Comparison of ENCODE assay signal across 17 mouse cellular contexts in genomic region chr9:110999856-111000255, GRCm38 (mm10). TPM values are rescaled to one million over a fixed set of nuclear protein-coding genes. Genes with fewer than 3 reads are reported as not detected.
DNase-seq lines count a peak whose midpoint lies in the region; ATAC-seq and TF ChIP-seq lines count a peak whose summit lies in the region.
"Had no signal": no experiment of that assay in that cellular context is flagged by ENCODE, and none has a peak within 500 bp of the region (broad histone marks: within the 10 kb centered on the region; RNA-seq: fewer than 3 reads in every experiment).

No protein-coding gene starts in this region.

- H3K4me2 ChIP-seq in midbrain, embryonic 13.5 days (replicated peaks), result no peak overlapping the region
- H3K4me2 ChIP-seq: embryonic facial prominence, embryonic 13.5 days had no signal

- intact Hi-C loops in gastrocnemius, adult 2 months (cut with DNase I), result loop anchor here (5.0 kb wide), 1 partner anchor 162 kb away; no protein-coding TSS in a partner anchor

- peak; percentile 52 for DNase-seq in gastrocnemius, adult 2 months
- DNase-seq in gastrocnemius, postnatal 4 days (ENCODE audit: low spot score in 2 of 2), result no peak
- DNase-seq in 3T3-L1 (ENCODE audit: low read depth, low spot score), result peak; percentile 9
- peak; percentile 41 for DNase-seq in heart, adult 8-10 months (ENCODE audit: low spot score)
- DNase-seq in lung, adult 18-20 months, result peak; percentile 81 to 87
- no peak for DNase-seq in right cerebral cortex, postnatal 25 days
- DNase-seq in gastrocnemius, postnatal 10 days, result no peak
- DNase-seq: cerebellum, postnatal 14 days; liver, postnatal 0 days; midbrain, embryonic 14.5 days; right cerebral cortex, postnatal 4 days had no signal

- 85% methylated on average over 10 of the region's 10 CpGs for whole genome bisulfite sequencing in midbrain, embryonic 13.5 days

- ATAC-seq in midbrain, embryonic 13.5 days, result no peak
- ATAC-seq: liver, postnatal 0 days had no signal

- no peaks in the 10 kb centered on the region for H3K27me3 ChIP-seq in midbrain, embryonic 13.5 days
- H3K27me3 ChIP-seq: embryonic facial prominence, embryonic 13.5 days had no signal

- H3K36me3 ChIP-seq in midbrain, embryonic 13.5 days, result no peaks in the 10 kb centered on the region
- H3K36me3 ChIP-seq: embryonic facial prominence, embryonic 13.5 days had no signal

- peak overlapping the region; percentile 59; the same call in 1 of the 2 replicates for H3K27ac ChIP-seq in gastrocnemius, adult 2 months
- H3K27ac ChIP-seq in midbrain, embryonic 13.5 days, result no peak overlapping the region
- H3K27ac ChIP-seq: embryonic facial prominence, embryonic 13.5 days had no signal

- H3K9me3 ChIP-seq in midbrain, embryonic 13.5 days, result no peaks in the 10 kb centered on the region
- H3K9me3 ChIP-seq: embryonic facial prominence, embryonic 13.5 days had no signal

- H3K4me3 ChIP-seq in gastrocnemius, adult 2 months, result no peak overlapping the region
- H3K4me3 ChIP-seq in midbrain, embryonic 13.5 days (replicated peaks), result no peak overlapping the region
- H3K4me3 ChIP-seq: embryonic facial prominence, embryonic 13.5 days had no signal

- TF ChIP-seq CTCF in gastrocnemius, adult 2 months (IDR thresholded peaks at IDR 0.05), result no peak

- 0 out of 2 replicates have a peak, but pooled peaks cover under 1% of the 10 kb centered on the region for H3K4me1 ChIP-seq in midbrain, embryonic 13.5 days (replicated peaks)
- H3K4me1 ChIP-seq: embryonic facial prominence, embryonic 13.5 days had no signal

- no peak overlapping the region for H3K9ac ChIP-seq in midbrain, embryonic 13.5 days (replicated peaks)
- H3K9ac ChIP-seq: embryonic facial prominence, embryonic 13.5 days; liver, postnatal 0 days had no signal

RNA-seq across cellular contexts. Expression of gene Rtp3, which starts 9.5 kb away (rescaled TPM):
- total RNA-seq in gastrocnemius, adult 2 months (2021), result 1 to 10 TPM; 1.1 to 1.2 TPM
- total RNA-seq in gastrocnemius, postnatal 4 days (2021), result 1 to 10 TPM in 1 of 2 experiments, under 1 TPM in 1; 0.93 to 1.1 TPM
- total RNA-seq in heart, adult 8-10 months (2022), result 1 to 10 TPM; 2.6 to 4.8 (median 3.7) TPM
- under 1 TPM; 0.92 to 0.93 TPM for total RNA-seq in gastrocnemius, postnatal 10 days (2021)
- not detected in 2 replicates for polyA plus RNA-seq in midbrain, embryonic 13.5 days (2015; fragmentation: Nextera tagmentation; extraction: Ambion mirVana)
- polyA plus RNA-seq: C2C12; midbrain, embryonic 14.5 days; neural tube, embryonic 14.5 days had no signal

RNA-seq across cellular contexts. Expression of gene Ltf, which starts 19.2 kb away (rescaled TPM):
- not detected for total RNA-seq in gastrocnemius, adult 2 months (2021)
- total RNA-seq in gastrocnemius, postnatal 4 days (2021), result 1 to 10 TPM; 1.2 to 3.6 TPM
- total RNA-seq in heart, adult 8-10 months (2022), result 1 to 10 TPM in 1 of 4 experiments, not detected in 3; 6.7 TPM
- 10 to 100 TPM in 1 of 2 experiments, 1 to 10 TPM in 1; 1.1 to 10.1 TPM for total RNA-seq in gastrocnemius, postnatal 10 days (2021)
- polyA plus RNA-seq in midbrain, embryonic 13.5 days (2015; fragmentation: Nextera tagmentation; extraction: Ambion mirVana), result 0.54 and 0.61 TPM in 2 replicates
- polyA plus RNA-seq: C2C12 had no signal

RNA-seq across cellular contexts. Expression of gene Lrrc2, which starts 48.5 kb away (rescaled TPM):
- 10 to 100 TPM; 75.0 to 80.8 TPM for total RNA-seq in gastrocnemius, adult 2 months (2021)
- 10 to 100 TPM in 1 of 2 experiments, 1 to 10 TPM in 1; 8.8 to 13.3 TPM for total RNA-seq in gastrocnemius, postnatal 4 days (2021)
- total RNA-seq in heart, adult 8-10 months (2022), result 100 to 1,000 TPM; 286 to 346 (median 321) TPM
- total RNA-seq in gastrocnemius, postnatal 10 days (2021), result 10 to 100 TPM; 10.6 to 13.7 TPM
- polyA plus RNA-seq in midbrain, embryonic 13.5 days (2015; fragmentation: Nextera tagmentation; extraction: Ambion mirVana), result 0.30 and 0.71 TPM in 2 replicates

RNA-seq across cellular contexts. Expression of gene Tdgf1, which starts 53.9 kb away (rescaled TPM):
- total RNA-seq in gastrocnemius, adult 2 months (2021), result not detected
- not detected for total RNA-seq in gastrocnemius, postnatal 4 days (2021)
- not detected for total RNA-seq in heart, adult 8-10 months (2022)
- not detected for total RNA-seq in gastrocnemius, postnatal 10 days (2021)
- not detected in 2 replicates for polyA plus RNA-seq in midbrain, embryonic 13.5 days (2015; fragmentation: Nextera tagmentation; extraction: Ambion mirVana)
- polyA plus RNA-seq: brain, embryonic 14.5 days; C2C12; heart, postnatal 0 days; liver, postnatal 0 days; midbrain, embryonic 14.5 days had no signal

RNA-seq across cellular contexts. Expression of gene Ccrl2, which starts 57.5 kb away (rescaled TPM):
- total RNA-seq in gastrocnemius, adult 2 months (2021), result 1 to 10 TPM; 3.1 to 4.0 TPM
- total RNA-seq in gastrocnemius, postnatal 4 days (2021), result 1 to 10 TPM; 1.4 to 1.8 TPM
- total RNA-seq in heart, adult 8-10 months (2022), result 10 to 100 TPM in 3 of 4 experiments, 1 to 10 TPM in 1; 8.5 to 13.7 (median 10.8) TPM
- 1 to 10 TPM; 4.7 to 4.8 TPM for total RNA-seq in gastrocnemius, postnatal 10 days (2021)
- polyA plus RNA-seq in midbrain, embryonic 13.5 days (2015; fragmentation: Nextera tagmentation; extraction: Ambion mirVana), result 1.8 and 2.1 TPM in 2 replicates
- polyA plus RNA-seq: C2C12 had no signal

Comparison
In these comparisons a context has a peak if more than half of its experiments do, and no peak if none do; other contexts are left out.
1. DNase-seq: peak in gastrocnemius, adult 2 months (single experiment), 3T3-L1 (single experiment), heart, adult 8-10 months (single experiment) and lung, adult 18-20 months (2 of 2); none in gastrocnemius, postnatal 4 days (0 of 2), right cerebral cortex, postnatal 25 days (single experiment) and gastrocnemius, postnatal 10 days (single experiment).
2. RNA of gene Lrrc2, which starts 48.5 kb away (total RNA-seq): 286 to 346 TPM in heart, adult 8-10 months and 75.0 to 80.8 TPM in gastrocnemius, adult 2 months; 10.6 to 13.7 TPM in gastrocnemius, postnatal 10 days and 8.8 to 13.3 TPM in gastrocnemius, postnatal 4 days; every median in the first group is over 4 times any median in the second.